Mouse (Mus musculus): ENCODE results near the gene Cd5.

Gene Cd5

GRCm38 (mm10) chr19:10738811-10739210 lies at the start of gene Cd5:
TSS of gene Cd5 (minus strand) at chr19:10739002.
- no peak for TF ChIP-seq GATA4 (IDR thresholded peaks at IDR 0.05; ENCODE audit: insufficient replicate concordance, low read length)

- no peak for TF ChIP-seq GATA4 (IDR thresholded peaks at IDR 0.05; ENCODE audit: insufficient replicate concordance, low read length)
Measured at GRCm38 (mm10) chr19:10788242-10788641, 49.4 kb upstream of the Cd5 start.

GRCm38 (mm10) chr19:10787406-10787805 lies 48.6 kb upstream of the Cd5 start:
- no peak for TF ChIP-seq GATA4 (IDR thresholded peaks at IDR 0.05; ENCODE audit: insufficient replicate concordance, low read length)

GRCm38 (mm10) chr19:10786753-10787152 lies 48.0 kb upstream of the Cd5 start:
- no peak for TF ChIP-seq GATA4 (IDR thresholded peaks at IDR 0.05; ENCODE audit: insufficient replicate concordance, low read length)

- no peak for TF ChIP-seq GATA4 (IDR thresholded peaks at IDR 0.05; ENCODE audit: insufficient replicate concordance, low read length)
Measured at GRCm38 (mm10) chr19:10784796-10785459, 46.1 kb upstream of the Cd5 start.

GRCm38 (mm10) chr19:10784061-10784460 lies 45.3 kb upstream of the Cd5 start:
- no peak for TF ChIP-seq GATA4 (IDR thresholded peaks at IDR 0.05; ENCODE audit: insufficient replicate concordance, low read length)

- no peak for TF ChIP-seq GATA4 (IDR thresholded peaks at IDR 0.05; ENCODE audit: insufficient replicate concordance, low read length)
Measured at GRCm38 (mm10) chr19:10783168-10783567, 44.4 kb upstream of the Cd5 start.

- no peak for TF ChIP-seq GATA4 (IDR thresholded peaks at IDR 0.05; ENCODE audit: insufficient replicate concordance, low read length)
Measured at GRCm38 (mm10) chr19:10781641-10782040, 42.8 kb upstream of the Cd5 start.

- TF ChIP-seq GATA4 (IDR thresholded peaks at IDR 0.05; ENCODE audit: insufficient replicate concordance, low read length), result no peak
Measured at GRCm38 (mm10) chr19:10776906-10777305, 38.1 kb upstream of the Cd5 start.

GRCm38 (mm10) chr19:10774141-10774540 lies 35.3 kb upstream of the Cd5 start:
- no peak for TF ChIP-seq GATA4 (IDR thresholded peaks at IDR 0.05; ENCODE audit: insufficient replicate concordance, low read length)

GRCm38 (mm10) chr19:10773384-10773783 lies 34.6 kb upstream of the Cd5 start:
- TF ChIP-seq GATA4 (IDR thresholded peaks at IDR 0.05; ENCODE audit: insufficient replicate concordance, low read length), result no peak

- TF ChIP-seq GATA4 (IDR thresholded peaks at IDR 0.05; ENCODE audit: insufficient replicate concordance, low read length), result no peak
Measured at GRCm38 (mm10) chr19:10772866-10773265, 34.1 kb upstream of the Cd5 start.

GRCm38 (mm10) chr19:10771995-10772394 lies 33.2 kb upstream of the Cd5 start:
- TF ChIP-seq GATA4 (IDR thresholded peaks at IDR 0.05; ENCODE audit: insufficient replicate concordance, low read length), result no peak

- no peak for TF ChIP-seq GATA4 (IDR thresholded peaks at IDR 0.05; ENCODE audit: insufficient replicate concordance, low read length)
Measured at GRCm38 (mm10) chr19:10769429-10770195, 30.8 kb upstream of the Cd5 start.

GRCm38 (mm10) chr19:10768694-10769428 lies 30.1 kb upstream of the Cd5 start:
- no peak for TF ChIP-seq GATA4 (IDR thresholded peaks at IDR 0.05; ENCODE audit: insufficient replicate concordance, low read length)

GRCm38 (mm10) chr19:10767631-10768030 lies 28.8 kb upstream of the Cd5 start:
- TF ChIP-seq GATA4 (IDR thresholded peaks at IDR 0.05; ENCODE audit: insufficient replicate concordance, low read length), result no peak

Data from liver, adult (tissue).